Mouse (Mus musculus) yolk sac, embryonic 10.5 days (tissue): Measurements from ENCODE around the gene Dpf3.

ENCODE experiments used
- DNase-seq: peaks from one replicate; pipeline ENCODE4 v3.0.0-alpha.2; 2017; ENCODE audit warnings: low spot score

Gene Dpf3

GRCm38 (mm10) chr12:83286496-83287492 lies 200.7 kb downstream of the Dpf3 start:
- no peak for DNase-seq

- DNase-seq, result no peak
These were observed 203.8 kb downstream of the Dpf3 start for GRCm38 (mm10) chr12:83283591-83284320.

GRCm38 (mm10) chr12:83277537-83278441 lies 209.7 kb downstream of the Dpf3 start:
- no peak for DNase-seq

- no peak for DNase-seq
These were observed 216.3 kb downstream of the Dpf3 start for GRCm38 (mm10) chr12:83271215-83271614.

GRCm38 (mm10) chr12:83268504-83268922 lies 219.0 kb downstream of the Dpf3 start:
- no peak for DNase-seq

- no peak for DNase-seq
These were observed 227.0 kb downstream of the Dpf3 start for GRCm38 (mm10) chr12:83260540-83260939.

- DNase-seq, result no peak
These were observed 233.1 kb downstream of the Dpf3 start for GRCm38 (mm10) chr12:83254399-83254798.

- DNase-seq, result no peak
These were observed 238.4 kb downstream of the Dpf3 start for GRCm38 (mm10) chr12:83249066-83249465.

- no peak for DNase-seq
These were observed 238.9 kb downstream of the Dpf3 start for GRCm38 (mm10) chr12:83248636-83249035.

- no peak for DNase-seq
These were observed 239.8 kb downstream of the Dpf3 start for GRCm38 (mm10) chr12:83247669-83248068.

GRCm38 (mm10) chr12:83241022-83241421 lies 246.5 kb downstream of the Dpf3 start:
- DNase-seq, result no peak

GRCm38 (mm10) chr12:83240571-83240970 lies 246.9 kb downstream of the Dpf3 start:
- no peak for DNase-seq

GRCm38 (mm10) chr12:83235781-83236180 lies 251.7 kb downstream of the Dpf3 start:
- DNase-seq, result no peak

GRCm38 (mm10) chr12:83234981-83235380 lies 252.5 kb downstream of the Dpf3 start:
- no peak for DNase-seq

- DNase-seq, result no peak
These were observed 253.9 kb downstream of the Dpf3 start for GRCm38 (mm10) chr12:83233651-83234050.

GRCm38 (mm10) chr12:83232916-83233315 lies 254.6 kb downstream of the Dpf3 start:
- DNase-seq, result no peak

GRCm38 (mm10) chr12:83231258-83231657 lies 256.3 kb downstream of the Dpf3 start:
- DNase-seq, result no peak

GRCm38 (mm10) chr12:83229683-83230082 lies 257.8 kb downstream of the Dpf3 start:
- no peak for DNase-seq

- no peak for DNase-seq
These were observed 260.5 kb downstream of the Dpf3 start for GRCm38 (mm10) chr12:83227014-83227413.

GRCm38 (mm10) chr12:83220964-83221363 lies 266.6 kb downstream of the Dpf3 start:
- no peak for DNase-seq

GRCm38 (mm10) chr12:83213879-83214341 lies 273.6 kb downstream of the Dpf3 start:
- DNase-seq, result no peak

- DNase-seq, result no peak
These were observed 275.5 kb downstream of the Dpf3 start for GRCm38 (mm10) chr12:83211976-83212375.
